8 mouse cellular contexts compared by ENCODE assay signal in genomic region chr19:38818766-38819426, GRCm38 (mm10). TPM values are rescaled to one million over a fixed set of nuclear protein-coding genes. Genes with fewer than 3 reads are reported as not detected.
DNase-seq lines count a peak whose midpoint lies in the region; ATAC-seq and TF ChIP-seq lines count a peak whose summit lies in the region.

TSS of gene Noc3l (minus strand) at chr19:38819237.

- peak within 1 kb of the TSS; percentile 96 for H3K4me2 ChIP-seq in CH12.LX (ENCODE audit: insufficient read depth, low read depth, poor library complexity, severe bottlenecking)
- H3K4me2 ChIP-seq in forebrain, embryonic 11.5 days (ENCODE audit: low read depth, low read length, severe bottlenecking), result peak within 1 kb of the TSS; percentile 87
- peak within 1 kb of the TSS; percentile 97 for H3K4me2 ChIP-seq in heart, postnatal 0 days (ENCODE audit: low read depth, low read length)
- peak within 1 kb of the TSS; percentile 97 for H3K4me2 ChIP-seq in liver, embryonic 16.5 days (ENCODE audit: low read depth, low read length)
- H3K4me2 ChIP-seq in neural tube, embryonic 13.5 days, result peak within 1 kb of the TSS; percentile 67

- TF ChIP-seq EP300 in CH12.LX (IDR thresholded peaks at IDR 0.05; ENCODE audit: low read length), result no peak
- TF ChIP-seq EP300 in heart, postnatal 0 days (IDR thresholded peaks at IDR 0.05; ENCODE audit: low read depth), result no peak

- peak in 1 of 2 experiments; percentile 88; a peak in 2 of 4 replicates for TF ChIP-seq CTCF in CH12.LX (conservative IDR thresholded peaks at IDR 0.05 in 1 of 2, IDR thresholded peaks at IDR 0.05 in 1 of 2; ENCODE audit: low read depth in 2 of 2, low read length in 2 of 2)
- TF ChIP-seq CTCF in heart, postnatal 0 days (IDR thresholded peaks at IDR 0.05; ENCODE audit: low read depth), result peak; percentile 98
- TF ChIP-seq CTCF in testis, adult 2 months (IDR thresholded peaks at IDR 0.05; ENCODE audit: control insufficient read depth, insufficient read depth, insufficient replicate concordance, low read depth, low read length), result peak; percentile 88

- peak within 1 kb of the TSS; percentile 81 for H3K9ac ChIP-seq in CH12.LX (ENCODE audit: insufficient read depth, low read depth)
- H3K9ac ChIP-seq in forebrain, embryonic 11.5 days (ENCODE audit: low read length), result peak within 1 kb of the TSS; percentile 78
- H3K9ac ChIP-seq in heart, postnatal 0 days (replicated peaks; ENCODE audit: low read depth, low read length), result peak within 1 kb of the TSS; percentile 82
- H3K9ac ChIP-seq in liver, embryonic 16.5 days (ENCODE audit: low read depth, low read length), result peak within 1 kb of the TSS; percentile 77
- H3K9ac ChIP-seq in neural tube, embryonic 13.5 days, result peak within 1 kb of the TSS; percentile 75

- H3K4me3 ChIP-seq in CH12.LX (replicated peaks in 1 of 3; ENCODE audit: low read depth in 2 of 3, low read length in 2 of 3, poor library complexity in 1 of 3), result peak within 1 kb of the TSS; percentile 67 to 86 (median 78)
- H3K4me3 ChIP-seq in forebrain, embryonic 11.5 days (ENCODE audit: low read depth, low read length), result peak within 1 kb of the TSS; percentile 78
- H3K4me3 ChIP-seq in heart, postnatal 0 days (ENCODE audit: low read depth, low read length), result peak within 1 kb of the TSS; percentile 95
- H3K4me3 ChIP-seq in liver, embryonic 16.5 days (ENCODE audit: low read depth, low read length), result peak within 1 kb of the TSS; percentile 84
- H3K4me3 ChIP-seq in neural tube, embryonic 13.5 days, result peak within 1 kb of the TSS; percentile 71
- H3K4me3 ChIP-seq in testis, adult 2 months (ENCODE audit: control insufficient read depth, low read depth, low read length), result peak within 1 kb of the TSS; percentile 98

- ATAC-seq in forebrain, embryonic 11.5 days (replicated peaks; ENCODE audit: low FRiP score), result peak; percentile 97
- ATAC-seq in heart, postnatal 0 days (ENCODE audit: insufficient read depth, low read depth), result peak; percentile 97
- ATAC-seq in liver, embryonic 16.5 days (ENCODE audit: low read depth), result peak; percentile 83
- ATAC-seq in neural tube, embryonic 13.5 days (ENCODE audit: low read depth), result peak; percentile 98

- peaks cover 20% of the 10 kb centered on the region for H3K79me2 ChIP-seq in CH12.LX (replicated peaks; ENCODE audit: control insufficient read depth, extremely low read depth, insufficient read depth, poor library complexity, severe bottlenecking)

- H3K27me3 ChIP-seq in CH12.LX (replicated peaks), result no peaks in the 10 kb centered on the region
- H3K27me3 ChIP-seq in forebrain, embryonic 11.5 days (ENCODE audit: control insufficient read depth, insufficient read depth, low read length), result no peaks in the 10 kb centered on the region
- no peaks in the 10 kb centered on the region for H3K27me3 ChIP-seq in heart, postnatal 0 days (ENCODE audit: control insufficient read depth, insufficient read depth, low read length)
- no peaks in the 10 kb centered on the region for H3K27me3 ChIP-seq in liver, embryonic 16.5 days (ENCODE audit: control insufficient read depth, insufficient read depth, low read depth, low read length)
- no peaks in the 10 kb centered on the region for H3K27me3 ChIP-seq in neural tube, embryonic 13.5 days
- no peaks in the 10 kb centered on the region for H3K27me3 ChIP-seq in testis, adult 2 months (ENCODE audit: control insufficient read depth, insufficient read depth, low read length)

- whole genome bisulfite sequencing in forebrain, embryonic 11.5 days, result under 1% methylated on average over 38 of the region's 38 CpGs
- under 1% methylated on average over 36 of the region's 38 CpGs for WGBS in heart, postnatal 0 days
- under 1% methylated on average over 38 of the region's 38 CpGs for WGBS in liver, embryonic 16.5 days (ENCODE audit: insufficient replicate concordance)
- WGBS in neural tube, embryonic 13.5 days, result under 1% methylated on average over 38 of the region's 38 CpGs

- peak; percentile 85 for TF ChIP-seq POLR2A in CH12.LX (IDR thresholded peaks at IDR 0.05; ENCODE audit: low read depth, low read length)
- peak; percentile 77 for TF ChIP-seq POLR2A in testis, adult 2 months (IDR thresholded peaks at IDR 0.05; ENCODE audit: control insufficient read depth, low read depth, low read length)

- no peak for TF ChIP-seq RAD21 in CH12.LX (IDR thresholded peaks at IDR 0.05; ENCODE audit: low read depth, low read length)

- no peaks in the 10 kb centered on the region for H3K9me3 ChIP-seq in CH12.LX (replicated peaks; ENCODE audit: low read length)
- H3K9me3 ChIP-seq in forebrain, embryonic 11.5 days (ENCODE audit: control insufficient read depth, low read length), result no peaks in the 10 kb centered on the region
- H3K9me3 ChIP-seq in heart, postnatal 0 days (replicated peaks; ENCODE audit: control insufficient read depth, low read length), result no peaks in the 10 kb centered on the region
- no peaks in the 10 kb centered on the region for H3K9me3 ChIP-seq in liver, embryonic 16.5 days (replicated peaks; ENCODE audit: control insufficient read depth, low read length)
- no peaks in the 10 kb centered on the region for H3K9me3 ChIP-seq in neural tube, embryonic 13.5 days

- H3K27ac ChIP-seq in CH12.LX (ENCODE audit: insufficient read depth, low read depth), result no peak within 1 kb of the TSS
- peak within 1 kb of the TSS; percentile 48; the same call in 1 of the 2 replicates for H3K27ac ChIP-seq in forebrain, embryonic 11.5 days (ENCODE audit: low read depth, low read length)
- H3K27ac ChIP-seq in heart, postnatal 0 days (ENCODE audit: low read depth), result peak within 1 kb of the TSS; percentile 49; the same call in 1 of the 2 replicates
- peak within 1 kb of the TSS; percentile 90 for H3K27ac ChIP-seq in liver, embryonic 16.5 days (ENCODE audit: low read length)
- peak within 1 kb of the TSS; percentile 75 for H3K27ac ChIP-seq in neural tube, embryonic 13.5 days (replicated peaks)
- H3K27ac ChIP-seq in testis, adult 2 months (ENCODE audit: control insufficient read depth, insufficient read depth, low read depth, low read length), result peak within 1 kb of the TSS; percentile 67

- peaks cover 7 to 13% of the 10 kb centered on the region in 2 experiments; a peak in 3 of 4 replicates for H3K4me1 ChIP-seq in CH12.LX (ENCODE audit: control insufficient read depth in 1 of 2, insufficient read depth in 2 of 2)
- no peaks in the 10 kb centered on the region for H3K4me1 ChIP-seq in forebrain, embryonic 11.5 days (replicated peaks; ENCODE audit: control insufficient read depth, insufficient read depth, low read length)
- H3K4me1 ChIP-seq in heart, postnatal 0 days (ENCODE audit: control insufficient read depth, insufficient read depth), result 0 out of 2 replicates have a peak, but pooled peaks cover 8% of the 10 kb centered on the region
- peaks cover 25% of the 10 kb centered on the region for H3K4me1 ChIP-seq in liver, embryonic 16.5 days (ENCODE audit: control insufficient read depth, low read depth, low read length)
- peaks cover 19% of the 10 kb centered on the region for H3K4me1 ChIP-seq in neural tube, embryonic 13.5 days (replicated peaks)
- peaks cover 2% of the 10 kb centered on the region; the same call in 1 of the 2 replicates for H3K4me1 ChIP-seq in testis, adult 2 months (ENCODE audit: control insufficient read depth, insufficient read depth, low read length)

- in situ Hi-C loops in CH12.LX (cut with MboI; ENCODE audit: low pct_ligation_motif_present, low pct_unique_long_range_greater_than_20kb, low sequenced_read_pairs), result no loop called here

- DNase-seq in CH12.LX (ENCODE audit: extremely low read depth), result peak; percentile 87
- peak; percentile 83 for DNase-seq in c-Kit-positive CD71-positive TER-119-negative erythroid progenitor cells, embryonic 14.5 days (ENCODE audit: low read depth)
- DNase-seq in forebrain, embryonic 11.5 days (ENCODE audit: low spot score), result peak; percentile 97
- DNase-seq in heart, postnatal 0 days (ENCODE audit: low spot score), result peak; percentile 92
- DNase-seq in kidney, postnatal 4 days, result peak; percentile 96 to 97

- dilution Hi-C loops in CH12.LX (cut with MboI; ENCODE audit: extremely low pct_ligation_motif_present, extremely low pct_unique_long_range_greater_than_20kb, low sequenced_read_pairs), result no loop called here

- peaks cover 24 to 35% of the 10 kb centered on the region in 2 experiments for H3K36me3 ChIP-seq in CH12.LX (replicated peaks in 1 of 2; ENCODE audit: control insufficient read depth in 1 of 2, insufficient read depth in 1 of 2, low read length in 1 of 2)
- no peaks in the 10 kb centered on the region for H3K36me3 ChIP-seq in forebrain, embryonic 11.5 days (ENCODE audit: control insufficient read depth, insufficient read depth, low read length)
- peaks cover 15% of the 10 kb centered on the region for H3K36me3 ChIP-seq in heart, postnatal 0 days (replicated peaks; ENCODE audit: control insufficient read depth, insufficient read depth, low read length)
- peaks cover 12% of the 10 kb centered on the region for H3K36me3 ChIP-seq in liver, embryonic 16.5 days (ENCODE audit: control insufficient read depth, insufficient read depth)
- peaks cover 24% of the 10 kb centered on the region for H3K36me3 ChIP-seq in neural tube, embryonic 13.5 days
- H3K36me3 ChIP-seq in testis, adult 2 months (ENCODE audit: control insufficient read depth, insufficient read depth, low read length), result peaks cover 2% of the 10 kb centered on the region; the same call in 1 of the 2 replicates

TF ChIP-seq in CH12.LX, 34 proteins besides CTCF, POLR2A, EP300 and RAD21 (continues in another document):
- TF ChIP-seq NELFE (IDR thresholded peaks at IDR 0.05; ENCODE audit: low read depth, low read length) (peak; percentile 92), GABPA (IDR thresholded peaks at IDR 0.05; ENCODE audit: insufficient replicate concordance, low read depth, low read length) (no peak), JUN (IDR thresholded peaks at IDR 0.05; ENCODE audit: insufficient read depth, low read depth, low read length) (no peak), MAZ (IDR thresholded peaks at IDR 0.05; ENCODE audit: low read depth, low read length) (no peak), CHD2 (IDR thresholded peaks at IDR 0.05; ENCODE audit: low read length) (no peak), BHLHE40 (IDR thresholded peaks at IDR 0.05; ENCODE audit: low read depth, low read length) (peak; percentile 94), ELF1 (IDR thresholded peaks at IDR 0.05; ENCODE audit: low read depth, low read length) (peak; percentile 92), RCOR1 (conservative IDR thresholded peaks at IDR 0.05; ENCODE audit: low read depth, low read length) (no peak)

RNA-seq across cellular contexts. Expression of gene Noc3l, which starts in this region (rescaled TPM):
- total RNA-seq in CH12.LX (2012; rRNA removed) (15.1 and 23.2 TPM in 2 replicates), CH12.LX (2014; rRNA removed) (38.3 and 41.3 TPM in 2 replicates)
- 32.9 and 34.9 TPM in 2 replicates for polyA plus RNA-seq in CH12.LX (2012; ENCODE audit: insufficient read length, low read depth)
- 11.9 and 13.5 TPM in 2 replicates for polyA plus RNA-seq in forebrain, embryonic 11.5 days (2014; fragmentation: Nextera tagmentation; extraction: Ambion mirVana)
- 3.0 and 4.0 TPM in 2 replicates for total RNA-seq in heart, postnatal 0 days (2014; rRNA removed; ENCODE audit: low replicate concordance)
- polyA plus RNA-seq in heart, postnatal 0 days (2015; fragmentation: Nextera tagmentation; extraction: Ambion mirVana), result 1.9 and 2.4 TPM in 2 replicates
- 2.7 and 2.9 TPM in 2 replicates for polyA plus RNA-seq in liver, embryonic 16.5 days (2015; fragmentation: Nextera tagmentation; extraction: Ambion mirVana)
- polyA plus RNA-seq in neural tube, embryonic 13.5 days (2015; fragmentation: Nextera tagmentation; extraction: Ambion mirVana), result 5.5 and 5.9 TPM in 2 replicates
- polyA plus RNA-seq in testis, adult 2 months (2012; rRNA removed), result 3.0 and 3.4 TPM in 2 replicates
